Mouse (Mus musculus) kidney, adult 2 months (tissue): ENCODE measurements at regions not wholly inside any gene's neighbourhood (a gene's known extent, or its start where the extent isn't known, plus 50 kb on each side); places are given as distances from the start of the nearest gene placed in this dataset.

Experiments
- DNase-seq: peaks from one replicate; pipeline ENCODE4 v3.0.0; 2021
- H3K27ac ChIP-seq: fragments of 200-500 bp; 2 replicates; pipeline ENCODE4 v1.5.1; 2012; ENCODE audit warnings: low read depth, low read length, control low read depth, inconsistent platforms; ENCODE audit not compliant: insufficient read depth
- H3K27me3 ChIP-seq: fragments of 200-500 bp; replicated peaks from 2 replicates; pipeline ENCODE4 v1.6.1; 2012; ENCODE audit warnings: mild to moderate bottlenecking, moderate library complexity, low read length, inconsistent platforms; ENCODE audit not compliant: control insufficient read depth, insufficient read depth
- H3K36me3 ChIP-seq: fragments of 200-500 bp; 2 replicates; pipeline ENCODE4 v1.6.1; 2012; ENCODE audit warnings: mild to moderate bottlenecking, moderate library complexity, low read length, inconsistent platforms; ENCODE audit not compliant: control insufficient read depth, insufficient read depth
- H3K4me1 ChIP-seq: fragments of 200-500 bp; 2 replicates; pipeline ENCODE4 v1.6.1; 2011; ENCODE audit warnings: low read length; ENCODE audit not compliant: control insufficient read depth, insufficient read depth
- H3K4me3 ChIP-seq: fragments of 200-500 bp; 2 replicates; pipeline ENCODE4 v1.5.1; 2011; ENCODE audit warnings: mild to moderate bottlenecking, low read depth, low read length, control low read depth; ENCODE audit not compliant: insufficient read depth
- CTCF ChIP-seq: fragments of 200-500 bp; conservative IDR thresholded peaks from 2 replicates; pipeline ENCODE4 v1.5.1; 2011; ENCODE audit warnings: low read depth, mild to moderate bottlenecking, control low read depth, low read length, moderate library complexity, mixed read lengths; ENCODE audit not compliant: insufficient read depth, insufficient read length
- POLR2A ChIP-seq: fragments of 200-500 bp; IDR thresholded peaks from one replicate; pipeline ENCODE4 v1.6.1; 2011; ENCODE audit warnings: low read depth, low read length, control low read depth
- WGBS: fragments of 180-500 bp; shearing (Covaris S2); methylation state at CpG from one replicate; pipeline ENCODE4 v1.1.7; 2018; 5-methylcytosine and 5-hydroxymethylcytosine counted together

GRCm38 (mm10) chr19:49379646-49380045, 1173.8 kb downstream of the Sorcs3 start:
- no peaks in the 10 kb centered on the region for H3K36me3 ChIP-seq
- no peak for TF ChIP-seq CTCF
- no peak for TF ChIP-seq POLR2A
- no peaks in the 10 kb centered on the region for H3K27me3 ChIP-seq
- no peaks in the 10 kb centered on the region for H3K4me1 ChIP-seq
- no peak overlapping the region for H3K27ac ChIP-seq
- no peak for DNase-seq
- 57% methylated on average over 3 of the region's 3 CpGs for WGBS
- H3K4me3 ChIP-seq: no peak overlapping the region

GRCm38 (mm10) chr19:49396257-49396656, 1190.4 kb downstream of the Sorcs3 start:
- Histone ChIP-seq H3K4me1 (no peaks in the 10 kb centered on the region), H3K4me3 (no peak overlapping the region), H3K27ac (no peak overlapping the region), H3K36me3 (no peaks in the 10 kb centered on the region), H3K27me3 (no peaks in the 10 kb centered on the region)
- no peak for DNase-seq
- WGBS: 77% methylated on average over 2 of the region's 2 CpGs
- TF ChIP-seq CTCF (no peak), POLR2A (no peak)

- Histone ChIP-seq H3K27ac (no peak overlapping the region), H3K27me3 (no peaks in the 10 kb centered on the region), H3K4me1 (no peaks in the 10 kb centered on the region), H3K4me3 (no peak overlapping the region), H3K36me3 (no peaks in the 10 kb centered on the region)
- no peak for DNase-seq
- 50% methylated on average over 2 of the region's 2 CpGs for WGBS
- TF ChIP-seq POLR2A (no peak), CTCF (no peak)
These were observed 1209.5 kb downstream of the Sorcs3 start for GRCm38 (mm10) chr19:49415326-49415725.

GRCm38 (mm10) chr19:49423059-49423900, 1217.5 kb downstream of the Sorcs3 start:
- no peak overlapping the region for H3K4me3 ChIP-seq
- H3K4me1 ChIP-seq: no peaks in the 10 kb centered on the region
- DNase-seq: no peak
- 73% methylated on average over 7 of the region's 7 CpGs for WGBS
- H3K36me3 ChIP-seq: no peaks in the 10 kb centered on the region
- no peak for TF ChIP-seq CTCF
- no peak for TF ChIP-seq POLR2A
- H3K27me3 ChIP-seq: no peaks in the 10 kb centered on the region
- no peak overlapping the region for H3K27ac ChIP-seq
